Mouse (Mus musculus) G1E (cell line): Measurements from ENCODE around the gene Gys2.

Experiments used
- CTCF ChIP-seq: IDR thresholded peaks from 2 replicates; pipeline ENCODE4 v1.5.1; 2012; ENCODE audit warnings: low read depth, low read length, inconsistent platforms, mixed read lengths
- GATA1 ChIP-seq: IDR thresholded peaks from 2 replicates; pipeline ENCODE4 v1.6.1; 2012; ENCODE audit warnings: borderline replicate concordance, low read length, inconsistent platforms, mixed read lengths
- POLR2AphosphoS5 ChIP-seq: IDR thresholded peaks from 2 replicates; pipeline ENCODE4 v1.6.1; 2012; ENCODE audit warnings: low read depth, low read length, inconsistent platforms; ENCODE audit not compliant: insufficient replicate concordance

- TF ChIP-seq CTCF, result peak; percentile 39; the same call in 1 of the 2 replicates
- no peak for TF ChIP-seq GATA1
- TF ChIP-seq POLR2AphosphoS5, result no peak
Measured at GRCm38 (mm10) chr6:142519110-142519509, 46.2 kb upstream of the Gys2 start.
